Mouse (Mus musculus) hindbrain, embryonic 14.5 days (tissue): Measurements from ENCODE around the gene Pccb. TPM values are rescaled to one million over a fixed set of nuclear protein-coding genes. Genes with fewer than 3 reads are reported as not detected.

Experiments used
- ATAC-seq: fragments of 200-750 bp; cut with Nextera tagmentation; 2 replicates; pipeline ENCODE4 v1.8.0; 2017; ENCODE audit warnings: moderate number of reproducible peaks, mild to moderate bottlenecking, moderate TSS enrichment, moderate library complexity; ENCODE audit not compliant: low FRiP score
- DNase-seq: peaks from one replicate; pipeline ENCODE4 v3.0.0-alpha.2; 2015; ENCODE audit warnings: low spot score
- H3K27ac ChIP-seq: fragments of 300-500 bp; sonication (generic); 2 replicates; pipeline ENCODE4 v1.5.1; 2014; ENCODE audit warnings: mild to moderate bottlenecking, moderate library complexity
- H3K27me3 ChIP-seq: fragments of 300-500 bp; sonication (generic); 2 replicates; pipeline ENCODE4 v1.6.1; 2014; ENCODE audit warnings: mild to moderate bottlenecking, low read length, mixed read lengths; ENCODE audit not compliant: control insufficient read depth, insufficient read depth
- H3K36me3 ChIP-seq: fragments of 300-500 bp; sonication (generic); replicated peaks from 2 replicates; pipeline ENCODE4 v1.6.1; 2014; ENCODE audit not compliant: control insufficient read depth, insufficient read depth
- H3K4me1 ChIP-seq: fragments of 300-500 bp; sonication (generic); replicated peaks from 2 replicates; pipeline ENCODE4 v1.6.1; 2014; ENCODE audit warnings: antibody characterized with exemption, low read length, mixed read lengths; ENCODE audit not compliant: control insufficient read depth, insufficient read depth
- H3K4me2 ChIP-seq: fragments of 300-500 bp; sonication (generic); replicated peaks from 2 replicates; pipeline ENCODE4 v1.6.1; 2014; ENCODE audit warnings: mild to moderate bottlenecking, moderate library complexity
- H3K4me3 ChIP-seq: fragments of 300-500 bp; sonication (generic); replicated peaks from 2 replicates; pipeline ENCODE4 v1.5.1; 2014; ENCODE audit warnings: mild to moderate bottlenecking, low read length
- H3K9ac ChIP-seq: fragments of 300-500 bp; sonication (generic); 2 replicates; pipeline ENCODE4 v1.6.1; 2014
- H3K9me3 ChIP-seq: fragments of 300-500 bp; sonication (generic); 2 replicates; pipeline ENCODE4 v1.6.1; 2016; ENCODE audit warnings: low read length; ENCODE audit not compliant: control insufficient read depth
- WGBS: fragments of 180-500 bp; shearing (Covaris S2); extraction: QIAGEN DNeasy Blood & Tissue Kit; methylation state at CpG from one replicate; pipeline ENCODE4 v1.1.7; 2014; 5-methylcytosine and 5-hydroxymethylcytosine counted together
- polyA plus RNA-seq: library from polyadenylated mRNA; unstranded; fragments of >200 nt; fragmentation: Nextera tagmentation; extraction: Ambion mirVana; gene quantifications from 2 replicates; pipeline ENCODE4 v1.2.1, GENCODE M21; 2014

The Pccb gene
- polyA plus RNA-seq = 24.2 and 24.9 TPM in 2 replicates

DNA sequence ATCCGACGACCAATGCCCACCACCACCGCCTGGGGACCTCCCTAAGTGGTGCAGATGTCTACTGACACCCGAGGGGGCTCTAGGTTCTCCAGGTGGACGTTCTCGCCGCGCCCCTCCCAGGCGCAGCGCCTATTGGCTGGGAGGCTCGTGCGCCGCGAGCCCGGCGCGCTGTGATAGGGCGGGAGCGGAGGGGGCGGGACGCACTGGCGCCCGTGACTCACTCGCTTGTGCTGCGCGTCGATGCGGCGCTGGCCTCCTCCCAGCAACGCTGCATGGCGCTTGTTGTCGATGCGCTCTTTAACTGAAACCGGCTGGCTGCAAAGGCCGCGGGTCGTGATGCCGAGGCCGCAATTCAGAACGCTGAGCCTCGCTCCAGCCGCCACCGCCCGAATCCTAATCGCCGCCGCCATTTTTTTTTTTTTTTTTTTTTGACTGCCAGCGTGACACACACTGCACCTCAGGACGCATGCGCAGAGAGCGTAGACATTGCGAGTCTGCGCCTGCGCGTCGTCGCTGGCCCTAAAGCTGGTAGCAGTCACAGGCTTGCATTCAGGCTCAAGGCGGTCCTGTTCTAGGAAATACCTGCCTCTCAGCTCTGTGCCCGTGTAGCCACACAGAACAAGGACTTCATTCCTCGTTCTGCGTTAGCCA lies at the start of gene Pccb:
Gene Pccb, minus strand, starts transcription at position 451 of the 651 bp plus-strand sequence.
- under 1% methylated on average over 61 of the region's 61 CpGs for WGBS
- Histone ChIP-seq H3K36me3 (peaks cover 4% of the 10 kb centered on the region; the same call in 1 of the 2 replicates), H3K4me1 (peaks cover 7% of the 10 kb centered on the region; the same call in 1 of the 2 replicates), H3K9me3 (no peaks in the 10 kb centered on the region), H3K27ac (peak within 1 kb of the TSS; percentile 99), H3K4me3 (peak within 1 kb of the TSS; percentile 62), H3K4me2 (peak within 1 kb of the TSS; percentile 54), H3K27me3 (no peaks in the 10 kb centered on the region), H3K9ac (peak within 1 kb of the TSS; percentile 84)
- peak; percentile 99 for ATAC-seq
- peak; percentile 99 for DNase-seq

DNA sequence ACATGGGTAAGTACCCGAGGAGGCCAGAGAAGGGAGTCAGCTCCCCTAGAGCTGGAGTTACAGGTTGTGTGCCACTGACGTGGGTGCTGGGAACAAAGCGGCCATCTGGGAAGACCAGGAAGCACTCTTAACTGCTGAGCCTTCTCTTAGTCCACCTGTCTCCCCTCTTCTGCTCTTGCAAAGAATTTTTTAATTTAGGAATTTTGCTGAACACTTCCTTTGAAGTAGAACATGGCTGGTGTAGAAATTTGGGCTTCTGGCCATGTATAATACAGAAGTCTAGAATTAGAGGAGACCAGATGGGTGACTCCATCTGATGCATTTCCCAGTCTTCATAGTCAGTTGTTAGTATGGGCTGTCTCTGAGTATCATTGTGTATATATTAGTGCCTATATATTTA lies 49.0 kb upstream of the Pccb start:
- H3K4me1 ChIP-seq = peaks cover 18% of the 10 kb centered on the region
- H3K4me3 ChIP-seq = no peak overlapping the region
- no peaks in the 10 kb centered on the region for H3K36me3 ChIP-seq
- ATAC-seq (no peak), DNase-seq (no peak)
- H3K9ac ChIP-seq = no peak overlapping the region
- no peak overlapping the region for H3K4me2 ChIP-seq
- H3K27me3 ChIP-seq = no peaks in the 10 kb centered on the region
- 92% methylated on average over 3 of the region's 3 CpGs for WGBS
- no peaks in the 10 kb centered on the region for H3K9me3 ChIP-seq
- no peak overlapping the region for H3K27ac ChIP-seq

GRCm38 (mm10) chr9:101080046-101080685 lies 45.5 kb upstream of the Pccb start:
- no peak for ATAC-seq
- peak overlapping the region; percentile 96; the same call in 1 of the 2 replicates for H3K4me2 ChIP-seq
- 64% methylated on average over 3 of the region's 3 CpGs for WGBS
- no peaks in the 10 kb centered on the region for H3K36me3 ChIP-seq
- DNase-seq = no peak
- H3K4me3 ChIP-seq = no peak overlapping the region
- no peaks in the 10 kb centered on the region for H3K9me3 ChIP-seq
- H3K27me3 ChIP-seq = no peaks in the 10 kb centered on the region
- no peak overlapping the region for H3K27ac ChIP-seq
- no peak overlapping the region for H3K9ac ChIP-seq
- H3K4me1 ChIP-seq = peaks cover 33% of the 10 kb centered on the region

- 43% methylated on average over 4 of the region's 4 CpGs for WGBS
- H3K4me3 ChIP-seq = peak overlapping the region; percentile 95
- H3K9ac ChIP-seq = no peak overlapping the region
- H3K4me2 ChIP-seq = peak overlapping the region; percentile 96
- no peak overlapping the region for H3K27ac ChIP-seq
- no peak for ATAC-seq
- H3K9me3 ChIP-seq = no peaks in the 10 kb centered on the region
- H3K4me1 ChIP-seq = peaks cover 33% of the 10 kb centered on the region
- no peaks in the 10 kb centered on the region for H3K27me3 ChIP-seq
- no peaks in the 10 kb centered on the region for H3K36me3 ChIP-seq
- no peak for DNase-seq
Observed at GRCm38 (mm10) chr9:101078579-101078978, 43.9 kb upstream of the Pccb start.

DNA sequence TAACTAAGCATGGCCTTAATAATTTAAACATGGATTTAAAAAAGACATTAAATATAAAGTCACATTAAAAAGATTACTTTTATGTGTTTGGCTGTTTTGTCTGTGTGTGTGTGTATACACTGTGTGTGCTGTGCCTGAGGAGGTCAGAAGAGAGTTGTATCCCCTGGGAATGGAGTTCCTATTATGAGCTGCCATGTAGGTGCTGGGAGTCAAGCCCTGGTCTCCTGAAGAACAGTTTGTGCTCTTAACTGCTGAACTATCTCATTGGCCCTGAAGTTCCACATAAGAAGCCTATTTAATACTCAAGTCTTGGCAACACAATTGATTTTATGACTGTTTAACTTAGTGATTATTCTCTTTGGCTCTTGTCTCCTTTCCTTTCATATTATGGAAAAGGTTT lies 42.8 kb upstream of the Pccb start:
- Histone ChIP-seq H3K36me3 (no peaks in the 10 kb centered on the region), H3K9me3 (no peaks in the 10 kb centered on the region), H3K4me1 (peaks cover 33% of the 10 kb centered on the region), H3K4me3 (peak overlapping the region; percentile 95), H3K27me3 (no peaks in the 10 kb centered on the region), H3K27ac (no peak overlapping the region), H3K4me2 (peak overlapping the region; percentile 96), H3K9ac (peak overlapping the region; percentile 99)
- DNase-seq (no peak), ATAC-seq (no peak)

DNA sequence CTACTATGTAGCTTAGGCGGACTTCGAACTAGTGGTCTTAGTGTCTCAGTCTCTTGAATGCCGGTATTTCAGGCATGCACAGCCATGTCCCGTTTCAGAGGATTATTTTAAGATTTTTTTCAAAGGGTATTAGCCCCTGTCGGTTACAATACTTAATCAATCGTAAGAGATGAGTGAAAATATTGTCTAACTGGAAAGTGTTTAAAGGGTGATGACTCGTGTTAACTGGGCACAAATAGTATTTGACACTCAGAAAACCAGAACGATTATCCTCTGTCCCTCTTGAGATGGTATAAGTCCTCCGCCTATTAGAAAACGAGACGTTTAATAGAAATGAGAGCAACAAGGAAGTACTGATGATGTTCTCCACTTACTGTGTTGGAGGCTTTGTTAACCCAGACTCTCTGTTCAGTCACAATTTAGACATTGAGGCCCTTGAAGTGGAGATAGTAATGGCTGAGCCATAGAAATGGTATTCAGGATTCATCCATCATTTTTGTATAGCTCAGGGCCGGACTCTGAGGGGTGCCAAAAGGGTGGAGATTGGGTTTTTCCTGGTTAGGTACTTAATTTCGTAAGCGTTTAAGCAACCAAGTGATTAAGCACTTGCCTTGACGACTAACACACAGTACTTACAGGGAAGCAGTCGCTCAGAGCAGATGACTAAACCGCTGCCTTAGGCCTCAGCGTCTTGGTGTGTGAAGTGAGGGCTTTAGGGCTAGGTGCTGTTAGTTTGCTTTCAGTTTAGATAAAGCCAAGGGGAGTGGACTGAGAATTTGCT lies 41.6 kb upstream of the Pccb start:
- H3K9me3 ChIP-seq = no peaks in the 10 kb centered on the region
- no peaks in the 10 kb centered on the region for H3K36me3 ChIP-seq
- H3K4me3 ChIP-seq = peak overlapping the region; percentile 95
- H3K9ac ChIP-seq = peak overlapping the region; percentile 99
- WGBS = under 1% methylated on average over 18 of the region's 18 CpGs
- ATAC-seq (no peak), DNase-seq (no peak)
- peaks cover 33% of the 10 kb centered on the region for H3K4me1 ChIP-seq
- H3K4me2 ChIP-seq = peak overlapping the region; percentile 96
- H3K27ac ChIP-seq = no peak overlapping the region; the same call in 1 of the 2 replicates
- no peaks in the 10 kb centered on the region for H3K27me3 ChIP-seq

DNA sequence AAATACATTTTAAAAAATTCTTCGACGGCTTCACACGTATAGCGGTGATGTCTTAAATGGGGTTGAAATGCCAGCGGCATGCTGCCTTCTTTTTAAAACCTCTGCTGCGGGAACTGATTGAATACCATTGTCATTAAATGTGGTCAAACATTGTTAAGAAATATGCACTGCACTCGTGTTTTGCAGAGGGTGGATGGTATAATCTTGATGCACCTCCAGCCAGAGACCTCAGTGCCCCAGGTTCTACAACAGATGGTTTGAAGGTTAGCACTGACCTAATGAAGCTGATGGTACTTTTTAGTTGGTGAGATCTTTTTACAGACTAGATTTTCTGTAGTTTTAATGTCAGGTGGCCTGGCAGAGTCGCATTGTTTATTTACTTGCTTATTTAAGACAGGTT lies 41.0 kb upstream of the Pccb start:
- Histone ChIP-seq H3K27me3 (no peaks in the 10 kb centered on the region), H3K9ac (peak overlapping the region; percentile 99), H3K4me3 (peak overlapping the region; percentile 95), H3K4me2 (peak overlapping the region; percentile 96), H3K4me1 (peaks cover 27% of the 10 kb centered on the region), H3K36me3 (no peaks in the 10 kb centered on the region), H3K9me3 (no peaks in the 10 kb centered on the region), H3K27ac (no peak overlapping the region)
- under 1% methylated on average over 8 of the region's 8 CpGs for WGBS
- ATAC-seq = no peak
- DNase-seq = no peak

DNA sequence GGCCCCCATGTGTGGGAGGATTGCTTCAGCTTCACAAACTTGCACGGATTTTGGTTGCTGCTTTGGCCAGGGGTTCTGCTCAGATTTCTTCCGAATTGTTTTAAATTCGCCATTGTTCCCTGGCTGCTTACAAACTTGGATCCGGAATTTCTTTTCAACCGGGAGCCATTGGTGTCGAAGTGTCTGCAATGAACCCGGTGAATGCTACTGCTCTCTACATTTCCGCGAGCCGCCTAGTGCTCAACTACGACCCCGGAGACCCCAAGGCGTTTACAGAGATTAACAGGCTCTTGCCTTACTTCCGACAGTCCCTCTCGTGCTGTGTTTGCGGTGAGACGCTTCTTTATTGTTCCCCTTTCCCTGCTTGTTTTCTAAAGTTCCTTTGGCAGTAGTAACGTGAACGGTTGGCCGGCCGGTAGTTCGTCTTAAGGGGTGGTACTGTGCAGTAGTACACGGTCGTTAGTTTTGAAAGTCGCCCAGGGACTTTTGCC lies 40.4 kb upstream of the Pccb start:
- ATAC-seq (no peak), DNase-seq (no peak)
- Histone ChIP-seq H3K4me3 (peak overlapping the region; percentile 95), H3K4me2 (peak overlapping the region; percentile 96), H3K27me3 (no peaks in the 10 kb centered on the region), H3K9me3 (no peaks in the 10 kb centered on the region), H3K9ac (peak overlapping the region; percentile 99), H3K4me1 (peaks cover 24% of the 10 kb centered on the region), H3K27ac (peak overlapping the region; percentile 100), H3K36me3 (no peaks in the 10 kb centered on the region)
- under 1% methylated on average over 25 of the region's 25 CpGs for WGBS
